Mouse (Mus musculus) heart, postnatal 36 days (tissue): ENCODE data around the gene Bysl. TPM values are rescaled to one million over a fixed set of nuclear protein-coding genes. Genes with fewer than 3 reads are reported as not detected.

Experiments
- DNase-seq, 2 experiments: peaks; one replicate each; pipeline ENCODE4 v3.0.0; 2021 to 2022
- intact Hi-C: fragments of 180-260 bp; cut with DNase I; formaldehyde crosslinking; loops from one replicate; pipeline ENCODE4 v1.15.1; 2025
- total RNA-seq, 2 experiments: library from RNA; stranded (reverse); gene quantifications; 2 replicates each; pipeline ENCODE4 v1.2.3; 2021

The Bysl gene
- total RNA-seq, 2 experiments from 2014 or later = 14.2 to 14.3 TPM

GRCm38 (mm10) chr17:47554621-47555020 lies 56.7 kb downstream of the Bysl start:
- no peak for DNase-seq
- intact Hi-C loops = no loop called here

- no peak for DNase-seq
- intact Hi-C loops = no loop called here
Measured at GRCm38 (mm10) chr17:47552994-47553393, 58.3 kb downstream of the Bysl start.

GRCm38 (mm10) chr17:47551049-47551448 lies 60.2 kb downstream of the Bysl start:
- intact Hi-C loops = no loop called here
- DNase-seq = no peak

Other genes starting within 250 kb of the Bysl start
- gene Mrps10, start 242.6 kb downstream of the Bysl start, total RNA-seq = 10 to 100 TPM; 19.9 to 23.9 TPM
- gene Guca1b, start 226.1 kb downstream of the Bysl start, total RNA-seq = under 1 TPM; 0.25 to 0.33 TPM
- not detected for gene Guca1a, start 210.9 kb downstream of the Bysl start, total RNA-seq
- 1 to 10 TPM; 1.6 to 1.8 TPM for gene AI661453, start 174.9 kb downstream of the Bysl start, total RNA-seq
- not detected for gene 1700001C19Rik, start 174.1 kb downstream of the Bysl start, total RNA-seq
- 10 to 100 TPM; 12.0 to 13.6 TPM for gene Taf8, start 109.2 kb downstream of the Bysl start, total RNA-seq
- gene Ccnd3, start 106.4 kb downstream of the Bysl start, total RNA-seq = 10 to 100 TPM; 79.8 to 88.7 TPM
- gene Med20, start 90 bp upstream of the Bysl start, total RNA-seq = 10 to 100 TPM; 15.8 to 17.8 TPM
- 1 to 10 TPM; 2.1 to 3.5 TPM for gene Gm20517, start 97 bp upstream of the Bysl start, total RNA-seq
- 1 to 10 TPM; 3.9 to 4.4 TPM for gene Usp49, start 19.2 kb upstream of the Bysl start, total RNA-seq
- gene Tomm6, start 76.9 kb upstream of the Bysl start, total RNA-seq = 100 to 1,000 TPM; 119 to 126 TPM
- 1 to 10 TPM; 4.0 to 4.3 TPM for gene Frs3, start 77.5 kb upstream of the Bysl start, total RNA-seq
- under 1 TPM; 0.50 to 0.70 TPM for gene Gm21981, start 83.0 kb upstream of the Bysl start, total RNA-seq
- gene Prickle4, start 83.2 kb upstream of the Bysl start, total RNA-seq = 1 to 10 TPM; 2.1 to 4.8 TPM
- not detected for gene Pgc, start 115.3 kb upstream of the Bysl start, total RNA-seq
- gene Tfeb, start 125.5 kb upstream of the Bysl start, total RNA-seq = 10 to 100 TPM; 39.9 to 44.8 TPM
- gene Mdfi, start 223.2 kb upstream of the Bysl start, total RNA-seq = 1 to 10 TPM in 1 of 2 experiments, under 1 TPM in 1; 0.81 to 3.1 TPM